Mouse (Mus musculus) forelimb bud, embryonic 11.5 days (tissue): ENCODE measurements around the gene Fars2.

Source experiments
- DNase-seq: peaks from one replicate; pipeline ENCODE4 v3.0.0-alpha.2; 2012; ENCODE audit warnings: low read depth, low spot score

The Fars2 gene

DNA sequence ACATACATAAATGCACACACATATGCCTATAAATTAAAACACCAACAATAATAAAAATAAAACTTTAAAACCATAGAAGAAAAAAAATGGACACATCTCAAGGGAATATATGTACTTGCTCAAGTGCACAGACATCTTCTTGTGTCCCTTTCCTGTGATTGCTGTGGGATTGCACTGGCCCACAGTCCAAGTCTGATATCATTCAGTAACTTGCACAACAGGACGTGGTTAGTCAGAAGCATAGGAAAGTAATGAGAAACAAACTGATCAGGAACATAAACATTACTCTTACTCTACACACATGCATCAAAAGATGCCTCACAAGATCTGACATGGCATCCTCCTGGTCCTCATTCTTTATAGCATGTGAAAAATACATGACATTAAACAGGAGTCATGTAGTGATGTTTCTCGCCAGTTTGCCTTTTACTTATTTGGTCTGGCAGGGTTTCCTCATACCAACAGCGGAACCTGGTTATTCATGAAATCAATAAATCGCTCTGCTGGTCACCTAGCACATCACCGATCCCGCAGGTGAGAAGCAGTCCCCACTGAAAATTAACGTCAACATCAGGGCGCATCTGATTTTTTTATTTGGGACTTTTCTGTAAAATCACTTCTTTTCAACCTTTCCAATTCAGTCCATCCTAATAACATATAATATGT, 563.6 kb downstream of the Fars2 start:
- DNase-seq: no peak

GRCm38 (mm10) chr13:36683581-36683980, 566.4 kb downstream of the Fars2 start:
- no peak for DNase-seq

DNA sequence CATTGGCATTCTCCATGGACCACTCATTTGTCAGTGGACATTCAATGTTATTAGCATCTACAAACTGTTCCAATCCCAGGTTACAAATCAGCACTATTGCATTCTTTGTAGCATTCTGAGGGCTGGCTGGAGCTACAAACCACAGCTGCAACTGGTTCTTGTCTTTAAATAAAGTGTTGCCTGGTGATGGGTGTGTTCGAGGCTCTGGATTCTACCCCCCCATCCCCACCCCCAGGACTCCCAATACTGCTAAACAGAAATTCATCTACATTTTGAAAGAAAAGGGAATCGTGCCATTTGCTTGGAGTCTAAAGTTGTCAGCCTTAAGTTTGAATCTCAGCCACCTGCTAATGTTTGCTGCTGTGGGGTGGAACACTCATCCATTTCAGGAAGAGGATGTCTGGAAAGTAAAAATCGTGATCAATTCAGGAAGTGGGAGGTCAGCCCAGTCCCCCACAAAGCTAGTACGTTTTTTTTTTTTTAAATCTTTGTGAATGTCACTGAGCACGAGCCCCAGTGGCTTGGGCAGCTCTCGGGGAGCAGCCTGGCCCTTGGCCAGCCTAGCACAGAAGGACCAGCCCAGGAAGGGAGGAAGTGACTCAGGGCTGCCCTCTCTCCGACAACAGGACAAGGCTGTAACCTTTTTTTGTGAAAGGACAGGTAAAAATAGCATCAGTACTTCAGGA, 578.4 kb downstream of the Fars2 start:
- DNase-seq: no peak

DNA sequence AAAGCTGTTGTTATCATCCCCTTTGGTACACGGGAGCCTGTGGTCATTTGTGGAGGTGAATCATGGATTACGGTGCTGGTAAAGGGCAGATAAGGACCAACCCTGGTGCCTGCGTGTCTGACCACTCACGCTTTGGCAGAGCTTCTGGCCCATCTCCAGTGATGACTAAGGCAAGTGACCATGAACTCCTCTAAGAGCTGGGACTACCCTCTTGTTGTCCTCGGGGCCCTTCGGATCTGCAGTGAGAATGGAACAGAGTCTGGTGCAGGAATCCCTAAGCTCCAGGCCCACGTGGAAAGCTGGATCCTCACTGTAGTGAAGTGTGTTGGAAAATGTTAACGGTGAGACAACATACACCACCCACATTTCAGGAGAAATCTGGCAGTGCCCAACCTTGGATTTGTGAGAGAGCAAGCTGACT, 579.1 kb downstream of the Fars2 start:
- no peak for DNase-seq

DNA sequence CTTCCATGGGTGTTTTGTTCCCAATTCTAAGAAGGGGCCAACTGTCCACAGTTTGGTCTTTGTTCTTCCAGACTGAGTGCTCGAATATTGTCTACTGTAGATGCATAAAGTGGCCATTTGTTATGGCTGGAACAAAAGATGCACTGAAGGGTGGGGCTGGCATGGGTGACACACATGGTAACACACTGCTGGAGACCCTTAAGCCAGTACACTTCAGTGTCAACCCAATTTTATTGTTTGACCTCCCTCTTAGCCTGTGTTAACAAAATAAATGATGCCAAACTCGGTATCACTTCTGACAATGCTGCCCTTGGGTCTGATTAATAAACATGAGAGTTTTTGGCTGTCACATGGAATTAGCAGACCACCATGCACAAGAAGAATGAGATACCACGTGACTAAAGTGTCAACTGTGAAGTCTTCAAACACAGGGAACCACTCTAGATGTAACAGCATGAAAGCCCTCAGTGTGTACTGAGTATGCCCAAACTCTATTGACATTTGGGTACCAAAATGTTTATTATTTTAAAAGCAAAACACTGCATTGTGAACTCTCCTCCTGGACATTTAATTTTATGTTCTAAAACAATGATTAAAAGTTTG, 590.0 kb downstream of the Fars2 start:
- no peak for DNase-seq

GRCm38 (mm10) chr13:36714101-36714500, 596.9 kb downstream of the Fars2 start:
- no peak for DNase-seq

GRCm38 (mm10) chr13:36716708-36717107, 599.5 kb downstream of the Fars2 start:
- no peak for DNase-seq

- DNase-seq: no peak
Measured at GRCm38 (mm10) chr13:36717376-36717775, 600.2 kb downstream of the Fars2 start.

DNA sequence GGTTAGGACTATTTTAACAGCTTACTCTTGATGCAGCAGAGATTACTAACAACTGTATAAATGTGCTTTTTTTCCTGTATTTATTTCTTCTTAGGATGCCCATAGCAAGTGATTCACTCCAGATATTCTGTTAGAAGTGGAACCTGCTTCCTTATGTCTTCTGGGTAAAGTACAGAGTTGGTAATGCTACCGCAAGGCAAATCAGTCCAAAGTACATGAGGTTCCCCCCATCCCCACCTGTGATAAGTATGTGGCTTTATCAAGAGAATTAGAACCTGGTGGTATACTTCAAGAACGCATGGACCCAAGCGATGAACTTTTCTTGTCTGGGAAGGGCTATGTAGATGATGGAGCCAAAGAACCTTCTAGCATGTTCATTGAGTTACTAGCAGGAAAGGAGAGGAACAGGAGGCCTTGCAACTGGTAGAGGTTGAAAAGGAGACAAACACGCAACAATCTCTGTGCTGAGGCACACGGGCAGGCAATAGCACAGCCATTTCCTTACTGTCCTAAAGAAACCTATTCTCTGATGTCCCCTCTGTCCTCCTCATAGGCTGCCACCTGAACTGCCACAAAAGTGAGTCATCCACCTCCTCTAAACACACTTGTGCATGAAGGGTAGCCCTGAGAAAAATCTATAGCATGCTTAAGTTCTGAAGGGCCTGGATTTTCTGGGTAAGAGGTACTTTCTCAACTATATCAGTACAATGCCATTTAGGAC, 603.2 kb downstream of the Fars2 start:
- DNase-seq: no peak

- no peak for DNase-seq
Measured at GRCm38 (mm10) chr13:36722309-36722708, 605.1 kb downstream of the Fars2 start.

GRCm38 (mm10) chr13:36723726-36724300, 606.6 kb downstream of the Fars2 start:
- DNase-seq: no peak

- DNase-seq: no peak
Measured at GRCm38 (mm10) chr13:36724533-36725470, 607.6 kb downstream of the Fars2 start.

DNA sequence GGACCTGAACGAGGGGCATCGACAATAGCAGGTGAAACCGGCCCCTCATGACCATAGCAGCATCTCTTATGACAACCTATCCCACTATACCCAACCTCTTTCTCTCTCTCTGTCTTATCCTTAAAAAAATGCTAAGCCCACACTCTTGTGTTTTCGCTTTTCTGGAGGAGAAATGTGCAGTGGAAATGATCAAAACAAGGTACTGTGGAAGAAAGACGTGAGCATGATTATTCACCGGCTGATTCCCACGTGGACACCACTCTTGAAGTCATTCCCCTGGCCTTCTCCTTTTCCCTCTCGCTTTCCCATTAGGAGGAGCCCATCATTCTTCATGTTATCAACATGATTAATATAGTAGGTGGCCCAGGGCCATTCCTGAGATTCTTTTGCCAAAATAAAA, 608.7 kb downstream of the Fars2 start:
- DNase-seq: no peak

- no peak for DNase-seq
Measured at GRCm38 (mm10) chr13:36726551-36726950, 609.3 kb downstream of the Fars2 start.

DNA sequence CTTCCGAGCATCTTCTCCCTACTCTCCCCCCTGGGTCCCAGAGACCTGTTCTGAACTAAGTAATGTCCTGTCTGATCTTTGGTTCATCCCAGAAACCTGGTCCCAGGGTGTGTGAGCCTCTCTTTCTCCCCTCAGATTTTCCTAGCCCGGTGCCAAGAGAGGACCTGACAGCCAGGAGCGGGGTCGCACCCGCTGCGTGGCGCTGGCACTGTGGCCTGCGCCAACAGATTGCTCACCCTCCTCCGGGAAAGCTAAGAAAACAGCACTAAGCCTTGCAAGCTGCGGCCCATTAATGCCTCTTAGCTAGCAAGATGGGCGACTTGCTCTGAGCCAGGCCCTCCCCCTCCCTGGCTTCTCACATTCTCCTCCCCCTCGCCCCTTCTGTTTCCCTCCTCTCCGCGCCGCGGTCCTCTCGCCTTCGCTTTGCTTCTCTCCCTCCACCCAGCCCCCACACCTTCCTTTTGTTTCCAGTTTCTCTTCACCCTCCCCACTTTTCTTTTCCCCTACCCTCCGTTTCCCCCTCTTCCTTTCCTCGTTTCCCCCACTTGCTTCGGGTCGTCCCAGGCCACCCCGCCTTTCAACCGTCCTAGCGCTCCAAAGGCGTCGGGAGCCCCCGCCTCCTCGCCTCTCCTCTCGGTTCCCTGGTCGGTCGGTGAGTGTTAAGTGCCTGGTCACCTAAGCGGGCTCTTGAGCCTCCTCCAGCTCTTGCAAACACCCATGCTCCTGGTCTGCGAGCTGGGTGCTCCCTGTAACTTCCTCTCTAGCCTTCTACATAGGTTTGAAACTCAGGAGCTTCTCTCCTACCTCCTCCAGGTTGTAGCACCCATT, 610.0 kb downstream of the Fars2 start:
- no peak for DNase-seq

GRCm38 (mm10) chr13:36727779-36728470, 610.7 kb downstream of the Fars2 start:
- no peak for DNase-seq

DNA sequence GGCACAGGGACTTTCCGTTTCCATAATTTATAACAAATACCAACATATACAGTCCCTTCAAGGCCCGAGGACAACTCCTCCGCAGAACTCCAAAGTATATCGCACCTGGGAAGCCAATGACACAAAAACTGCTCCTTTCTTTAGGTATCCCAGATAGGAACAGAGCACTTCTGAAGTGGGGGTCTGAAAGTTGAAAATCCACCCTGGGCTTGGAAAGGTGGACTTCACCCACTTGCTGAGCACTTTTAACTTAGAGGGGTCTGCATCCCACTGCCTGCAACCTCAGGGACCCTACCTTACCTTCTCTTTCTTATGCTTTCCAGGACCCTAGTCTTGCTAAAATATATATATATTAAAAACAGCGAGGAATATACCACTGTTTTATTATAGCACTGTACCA, 611.3 kb downstream of the Fars2 start:
- no peak for DNase-seq

GRCm38 (mm10) chr13:36729731-36730340, 612.6 kb downstream of the Fars2 start:
- no peak for DNase-seq

GRCm38 (mm10) chr13:36730341-36730761, 613.1 kb downstream of the Fars2 start:
- DNase-seq: no peak
